Mouse (Mus musculus): Measurements from ENCODE around the gene Vmn2r67.
"Not testable (repeated sequence)": the region's sequence is repeated elsewhere in the genome, so short reads cannot be mapped to it uniquely, and the experiment has no call there.

The Vmn2r67 gene

DNA sequence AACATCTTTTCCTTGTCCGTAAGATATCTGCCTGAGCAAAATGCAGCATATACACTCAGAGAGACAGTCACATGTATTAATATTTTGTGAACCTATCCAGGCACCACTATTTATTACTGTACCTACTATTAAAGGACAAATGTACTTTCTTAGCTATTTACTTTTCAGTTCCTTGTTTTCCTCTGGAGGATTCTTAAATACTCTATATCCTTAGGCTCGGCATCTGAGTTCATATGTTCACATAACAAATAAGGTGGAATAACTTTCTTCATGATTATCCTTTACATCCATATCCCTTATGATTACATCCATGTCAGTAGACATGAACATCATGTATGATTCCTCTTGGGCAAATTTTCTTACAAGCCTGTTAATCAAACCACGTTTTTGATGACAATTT, at the start of gene Vmn2r67:
Vmn2r67 (minus strand) TSS at position 101 of the 400 bp plus-strand sequence.
- no peak for ATAC-seq (ENCODE audit: insufficient number of reproducible peaks, low FRiP score, low TSS enrichment)

DNA sequence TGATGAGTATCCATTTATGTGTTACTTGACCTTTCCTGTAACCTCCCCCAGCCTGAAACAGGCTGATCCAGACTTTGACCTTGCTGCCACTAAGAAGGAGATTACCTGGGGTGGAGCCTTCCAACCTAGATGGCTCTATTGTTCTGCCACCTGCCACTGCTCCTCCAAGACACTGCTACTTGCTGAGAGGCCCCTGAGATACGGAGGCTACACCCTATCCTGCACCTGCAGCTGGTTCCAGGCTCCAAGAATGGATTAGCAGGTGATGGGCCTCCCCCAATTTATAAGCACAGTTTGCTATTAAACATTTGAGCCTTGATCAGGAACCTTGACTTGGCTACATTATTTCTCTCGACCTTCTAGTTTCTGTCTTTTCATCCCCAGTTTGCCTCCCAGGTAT, 51.3 kb downstream of the Vmn2r67 start:
- not testable (repeated sequence) for ATAC-seq (ENCODE audit: insufficient number of reproducible peaks, low FRiP score, low TSS enrichment)
